Mouse (Mus musculus): ENCODE measurements around the gene Slc12a7.

The Slc12a7 gene

DNA sequence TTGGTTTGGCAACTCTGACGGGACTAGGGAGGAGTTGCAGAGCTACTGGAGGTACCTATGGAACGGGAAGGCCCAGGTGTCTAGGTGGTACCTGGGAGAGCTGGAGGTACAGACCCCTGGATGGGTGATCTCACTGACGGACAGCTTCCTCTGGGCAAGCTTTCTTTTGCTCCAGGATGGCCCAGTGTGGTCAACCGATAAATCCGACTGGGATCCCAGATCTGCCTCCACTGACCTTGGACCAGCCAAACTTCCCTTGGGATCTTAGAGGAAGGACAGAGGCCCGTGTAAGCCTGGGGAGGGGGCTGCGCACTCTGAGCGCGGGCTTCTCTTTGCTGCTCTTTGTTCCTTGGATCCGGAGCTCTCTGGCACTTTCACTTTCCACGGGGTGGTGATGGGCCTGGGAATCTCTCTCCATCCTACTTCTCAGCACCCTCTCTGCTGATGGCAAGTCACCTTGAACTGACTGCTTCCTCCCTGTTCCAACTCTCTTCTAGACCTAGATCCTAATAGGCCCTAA, 31.4 kb downstream of the Slc12a7 start:
- no peak for DNase-seq

DNA sequence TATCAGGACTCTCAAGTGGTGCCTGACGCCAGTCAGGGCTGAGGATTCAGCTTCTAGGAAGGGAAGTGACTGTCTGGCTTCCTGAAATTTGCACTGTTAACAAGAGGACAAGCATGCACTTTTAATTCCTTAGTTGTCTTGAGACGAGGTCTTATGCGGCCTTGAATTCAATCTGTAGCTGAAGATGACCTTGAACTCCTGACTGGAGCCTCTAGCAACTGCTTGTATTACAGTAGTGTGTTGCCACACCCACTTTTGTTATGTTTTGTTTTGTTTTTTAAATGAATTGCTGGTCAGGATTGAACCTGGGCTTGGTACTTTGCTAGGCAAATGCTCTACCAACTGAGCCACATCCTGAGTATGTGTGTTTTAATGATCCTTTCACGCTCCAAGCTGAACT, 32.5 kb downstream of the Slc12a7 start:
- DNase-seq = no peak

GRCm38 (mm10) chr13:73767224-73767623, 34.3 kb downstream of the Slc12a7 start:
- DNase-seq = no peak

- DNase-seq = no peak
These were observed 34.9 kb downstream of the Slc12a7 start for GRCm38 (mm10) chr13:73767754-73768153.

GRCm38 (mm10) chr13:73768311-73768710, 35.4 kb downstream of the Slc12a7 start:
- peak; percentile 28 for DNase-seq

- DNase-seq = no peak
These were observed 37.2 kb downstream of the Slc12a7 start for GRCm38 (mm10) chr13:73769916-73770682.

DNA sequence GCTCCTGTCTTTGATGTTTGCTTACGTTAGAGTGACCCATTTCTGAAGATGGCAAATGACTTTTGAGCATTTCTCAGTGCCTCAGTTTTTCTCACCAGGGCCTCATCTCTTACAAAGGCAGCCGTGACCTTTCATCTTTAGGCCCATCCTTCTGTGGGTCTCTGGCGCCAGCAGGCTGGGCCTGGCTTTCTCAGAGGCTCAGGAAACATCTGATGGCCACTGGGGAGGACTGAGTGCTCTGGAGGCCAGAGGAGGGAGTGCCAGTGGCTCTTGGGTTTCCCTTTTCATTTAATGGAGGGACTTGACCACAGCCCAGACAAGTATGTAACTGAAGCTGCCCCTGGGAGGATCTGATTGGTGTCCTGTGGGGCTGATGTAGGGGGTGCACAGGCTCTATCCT, 38.2 kb downstream of the Slc12a7 start:
- DNase-seq = no peak

- peak; percentile 79 for DNase-seq
These were observed 39.8 kb downstream of the Slc12a7 start for GRCm38 (mm10) chr13:73772655-73773054.

DNA sequence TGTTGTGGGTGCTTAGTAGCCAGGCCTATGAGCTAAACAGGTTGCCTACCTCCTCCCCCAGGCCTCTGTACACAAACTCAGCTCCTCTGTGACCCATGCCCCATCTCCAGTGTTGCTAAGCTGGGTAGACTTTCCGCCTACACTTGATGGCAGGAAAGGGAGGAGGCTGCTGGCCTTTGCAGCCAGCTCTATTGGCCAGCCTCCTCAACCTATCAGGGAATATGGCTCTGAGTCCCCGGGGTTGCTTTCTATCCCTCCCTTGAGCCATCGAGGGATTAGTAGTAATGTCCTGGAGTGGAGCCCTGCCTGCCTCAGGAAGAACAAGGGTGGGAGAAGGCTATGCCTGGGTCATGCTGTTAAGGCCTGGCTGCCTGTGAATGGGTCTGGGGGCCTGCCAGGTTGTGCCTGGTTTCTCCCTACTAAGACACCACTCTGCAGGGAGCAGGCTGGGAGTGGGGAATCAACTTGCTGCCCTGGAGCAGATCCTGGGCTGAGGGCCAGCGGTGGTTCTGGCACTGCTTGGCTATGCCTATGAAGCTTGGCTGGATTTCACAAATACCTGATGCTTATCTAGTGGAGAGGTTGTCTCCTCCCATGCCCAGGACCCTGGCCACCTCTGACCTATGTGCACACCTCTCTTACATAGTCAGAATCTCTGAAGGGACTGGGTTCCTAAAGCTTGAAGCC, 40.8 kb downstream of the Slc12a7 start:
- DNase-seq = no peak

- DNase-seq = no peak
These were observed 42.9 kb downstream of the Slc12a7 start for GRCm38 (mm10) chr13:73775786-73776185.

- no peak for DNase-seq
These were observed 44.7 kb downstream of the Slc12a7 start for GRCm38 (mm10) chr13:73777578-73777977.

- no peak for DNase-seq
These were observed 49.6 kb downstream of the Slc12a7 start for GRCm38 (mm10) chr13:73782486-73782885.

DNA sequence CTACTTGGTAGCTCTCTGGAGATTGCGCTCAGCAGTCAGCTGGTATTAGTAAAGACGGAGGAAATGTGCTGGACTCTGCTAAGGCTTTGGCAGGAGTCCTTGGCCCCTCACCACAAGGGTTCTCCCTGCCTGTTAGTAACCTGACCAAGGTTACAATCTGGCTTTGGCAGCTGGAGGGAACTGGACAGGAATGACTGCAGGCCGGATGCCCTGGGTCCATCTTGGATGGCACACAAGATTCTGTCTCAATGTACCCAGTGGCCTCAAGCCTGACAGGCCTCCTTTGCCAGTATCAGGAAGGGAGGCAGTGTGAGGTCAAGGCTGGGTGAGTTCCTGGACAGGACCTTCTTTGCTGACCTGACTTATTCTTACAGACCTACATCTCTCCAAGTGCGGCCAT, 59.3 kb downstream of the Slc12a7 start:
- DNase-seq = no peak

GRCm38 (mm10) chr13:73793171-73793570, 60.3 kb downstream of the Slc12a7 start:
- DNase-seq = no peak

GRCm38 (mm10) chr13:73799110-73799509, 66.2 kb downstream of the Slc12a7 start:
- no peak for DNase-seq

GRCm38 (mm10) chr13:73803450-73804178, 70.7 kb downstream of the Slc12a7 start:
- DNase-seq = no peak

- DNase-seq = no peak
These were observed 72.0 kb downstream of the Slc12a7 start for GRCm38 (mm10) chr13:73804914-73805313.

DNA sequence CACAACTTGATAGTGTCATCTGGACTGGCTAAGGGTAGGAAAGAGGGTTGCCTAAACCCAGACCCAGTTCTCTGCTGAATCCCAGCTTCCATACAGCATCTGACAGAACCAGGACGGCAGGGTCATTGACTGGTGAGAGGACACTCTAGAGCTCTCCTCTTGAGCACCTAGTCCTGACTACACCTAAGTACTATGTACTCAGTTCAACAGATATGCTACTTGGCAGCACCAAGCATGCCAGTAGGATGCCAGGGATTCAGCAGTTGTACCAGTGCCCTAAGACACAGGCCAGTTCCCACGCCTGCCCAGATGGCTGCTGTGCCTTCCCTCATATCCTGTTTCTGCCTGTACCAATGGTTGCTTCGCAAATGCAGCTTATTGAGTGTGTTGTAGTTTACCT, 80.0 kb downstream of the Slc12a7 start:
- DNase-seq = no peak

GRCm38 (mm10) chr13:73814181-73814580, 81.3 kb downstream of the Slc12a7 start:
- DNase-seq = no peak

DNA sequence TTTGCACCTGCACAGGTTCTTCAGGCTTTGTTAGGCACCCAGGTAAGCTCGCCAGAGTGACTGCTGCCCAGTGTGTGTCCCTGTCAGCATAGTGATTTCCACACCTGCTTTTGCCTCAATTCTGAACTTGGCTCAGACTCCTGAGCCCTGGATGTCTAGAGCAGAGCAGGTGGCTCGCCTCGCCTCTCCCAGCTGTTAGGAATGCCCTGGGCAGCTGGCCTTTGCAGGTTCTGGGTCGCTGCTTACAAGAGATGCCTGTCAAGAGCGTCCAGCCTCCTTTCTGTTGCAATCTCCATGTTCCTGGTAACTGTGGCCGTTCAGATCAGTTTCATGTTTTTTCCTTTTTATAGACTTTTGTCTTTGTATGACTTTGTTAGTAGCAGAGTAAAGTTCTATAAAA, 83.4 kb downstream of the Slc12a7 start:
- no peak for DNase-seq

- DNase-seq = no peak
These were observed 86.0 kb downstream of the Slc12a7 start for GRCm38 (mm10) chr13:73818921-73819320.

GRCm38 (mm10) chr13:73821251-73821650, 88.4 kb downstream of the Slc12a7 start:
- no peak for DNase-seq

DNA sequence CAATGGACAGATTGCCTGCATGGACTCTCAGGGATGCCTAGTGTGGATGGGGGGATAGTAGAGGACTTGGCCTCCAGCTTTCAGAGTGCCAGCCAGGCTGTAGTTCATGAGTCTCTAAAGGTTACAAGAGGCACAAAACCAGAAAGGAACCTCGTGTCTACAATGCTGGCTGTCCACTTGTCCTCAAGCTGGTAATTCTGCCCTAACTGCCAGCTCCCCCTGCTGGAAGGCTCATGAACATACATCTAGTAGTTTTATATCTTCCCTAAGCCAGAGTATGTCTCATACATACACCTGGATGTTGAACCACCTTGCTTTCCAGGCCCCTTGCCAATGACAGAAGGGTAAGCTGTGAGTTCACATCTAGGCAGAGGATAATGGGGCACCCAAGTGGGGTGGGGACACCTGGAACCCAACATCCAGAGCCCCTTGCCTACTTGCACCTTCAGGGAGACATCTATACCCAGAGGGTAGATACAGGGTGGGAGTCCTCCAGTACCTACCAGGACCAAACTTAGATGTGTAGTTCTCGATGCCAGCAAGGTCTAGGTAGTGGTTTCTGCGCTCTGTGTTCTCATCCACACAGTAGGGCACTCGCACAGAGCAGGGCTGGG, 89.4 kb downstream of the Slc12a7 start:
- DNase-seq = peak; percentile 84
